Mouse (Mus musculus): ENCODE measurements around the gene Kbtbd2. TPM values are rescaled to one million over a fixed set of nuclear protein-coding genes. Genes with fewer than 3 reads are reported as not detected.
A peak's percentile ranks its signal among the peaks of the same experiment; 100 is the strongest.

The Kbtbd2 gene
- polyA plus RNA-seq, 1 experiment from 2014 or later: 34.4 TPM

- no peak overlapping the region for H3K27ac ChIP-seq
- 80% methylated on average over 5 of the region's 5 CpGs for WGBS
- no peak overlapping the region for H3K4me3 ChIP-seq
- H3K27me3 ChIP-seq (ENCODE audit: insufficient read depth, poor library complexity, severe bottlenecking): no peaks in the 10 kb centered on the region
- H3K36me3 ChIP-seq: no peaks in the 10 kb centered on the region
- H3K9me3 ChIP-seq: no peaks in the 10 kb centered on the region
- H3K4me1 ChIP-seq (replicated peaks): peaks cover under 1% of the 10 kb centered on the region; the same call in 1 of the 2 replicates
- no peak for DNase-seq (ENCODE audit: low spot score)
These were observed 21.0 kb upstream of the Kbtbd2 start for GRCm38 (mm10) chr6:56818436-56819123.

GRCm38 (mm10) chr6:56813332-56813731 is 15.7 kb upstream of the Kbtbd2 start:
- no peaks in the 10 kb centered on the region for H3K27me3 ChIP-seq (ENCODE audit: insufficient read depth, poor library complexity, severe bottlenecking)
- no peaks in the 10 kb centered on the region for H3K36me3 ChIP-seq
- 54% methylated on average over 2 of the region's 2 CpGs for WGBS
- no peak for DNase-seq (ENCODE audit: low spot score)
- peak overlapping the region; percentile 67 for H3K27ac ChIP-seq
- no peaks in the 10 kb centered on the region for H3K9me3 ChIP-seq
- no peak overlapping the region for H3K4me3 ChIP-seq
- peaks cover 12% of the 10 kb centered on the region for H3K4me1 ChIP-seq (replicated peaks)

- WGBS: 20% methylated on average over 3 of the region's 3 CpGs
- Histone ChIP-seq H3K4me3 (no peak overlapping the region), H3K27me3 (ENCODE audit: insufficient read depth, poor library complexity, severe bottlenecking) (no peaks in the 10 kb centered on the region), H3K9me3 (no peaks in the 10 kb centered on the region), H3K36me3 (no peaks in the 10 kb centered on the region), H3K27ac (no peak overlapping the region), H3K4me1 (replicated peaks) (peaks cover 12% of the 10 kb centered on the region)
- no peak for DNase-seq (ENCODE audit: low spot score)
These were observed 11.0 kb upstream of the Kbtbd2 start for GRCm38 (mm10) chr6:56808656-56809055.

GRCm38 (mm10) chr6:56806195-56806594 is 8.6 kb upstream of the Kbtbd2 start:
- WGBS: 72% methylated on average over 2 of the region's 2 CpGs
- Histone ChIP-seq H3K27ac (no peak overlapping the region), H3K4me1 (replicated peaks) (no peaks in the 10 kb centered on the region), H3K4me3 (no peak overlapping the region), H3K9me3 (no peaks in the 10 kb centered on the region), H3K36me3 (no peaks in the 10 kb centered on the region), H3K27me3 (ENCODE audit: insufficient read depth, poor library complexity, severe bottlenecking) (no peaks in the 10 kb centered on the region)
- no peak for DNase-seq (ENCODE audit: low spot score)

GRCm38 (mm10) chr6:56805026-56805425 is 7.4 kb upstream of the Kbtbd2 start:
- WGBS: 91% methylated on average over 4 of the region's 4 CpGs
- no peaks in the 10 kb centered on the region for H3K27me3 ChIP-seq (ENCODE audit: insufficient read depth, poor library complexity, severe bottlenecking)
- no peak for DNase-seq (ENCODE audit: low spot score)
- H3K36me3 ChIP-seq: no peaks in the 10 kb centered on the region
- H3K27ac ChIP-seq: no peak overlapping the region
- H3K4me1 ChIP-seq (replicated peaks): no peaks in the 10 kb centered on the region
- H3K9me3 ChIP-seq: no peaks in the 10 kb centered on the region
- no peak overlapping the region for H3K4me3 ChIP-seq

GRCm38 (mm10) chr6:56798152-56798465 is 496 bp upstream of the Kbtbd2 start:
- peaks cover 13% of the 10 kb centered on the region for H3K36me3 ChIP-seq
- peak overlapping the region; percentile 99 for H3K27ac ChIP-seq
- no peaks in the 10 kb centered on the region for H3K9me3 ChIP-seq
- 20% methylated on average over 8 of the region's 8 CpGs for WGBS
- peak overlapping the region; percentile 81 for H3K4me3 ChIP-seq
- H3K27me3 ChIP-seq (ENCODE audit: insufficient read depth, poor library complexity, severe bottlenecking): no peaks in the 10 kb centered on the region
- DNase-seq (ENCODE audit: low spot score): no peak
- H3K4me1 ChIP-seq (replicated peaks): peaks cover 28% of the 10 kb centered on the region

- DNase-seq (ENCODE audit: low spot score): no peak
- peaks cover 28% of the 10 kb centered on the region for H3K4me1 ChIP-seq (replicated peaks)
- peaks cover 27% of the 10 kb centered on the region for H3K36me3 ChIP-seq
- H3K9me3 ChIP-seq: no peaks in the 10 kb centered on the region
- peak overlapping the region; percentile 81 for H3K4me3 ChIP-seq
- H3K27ac ChIP-seq: peak overlapping the region; percentile 99
- H3K27me3 ChIP-seq (ENCODE audit: insufficient read depth, poor library complexity, severe bottlenecking): no peaks in the 10 kb centered on the region
- WGBS: under 1% methylated on average over 16 of the region's 16 CpGs
These were observed 908 bp downstream of the Kbtbd2 start for GRCm38 (mm10) chr6:56796668-56797141.

GRCm38 (mm10) chr6:56796232-56796631 is 1.4 kb downstream of the Kbtbd2 start:
- Histone ChIP-seq H3K9me3 (no peaks in the 10 kb centered on the region), H3K27ac (peak overlapping the region; percentile 99), H3K36me3 (peaks cover 30% of the 10 kb centered on the region), H3K4me3 (peak overlapping the region; percentile 81), H3K4me1 (replicated peaks) (peaks cover 28% of the 10 kb centered on the region), H3K27me3 (ENCODE audit: insufficient read depth, poor library complexity, severe bottlenecking) (no peaks in the 10 kb centered on the region)
- WGBS: 14% methylated on average over 8 of the region's 8 CpGs
- DNase-seq (ENCODE audit: low spot score): no peak

- H3K27me3 ChIP-seq (ENCODE audit: insufficient read depth, poor library complexity, severe bottlenecking): no peaks in the 10 kb centered on the region
- 90% methylated on average over 5 of the region's 5 CpGs for WGBS
- H3K9me3 ChIP-seq: no peaks in the 10 kb centered on the region
- no peak for DNase-seq (ENCODE audit: low spot score)
- H3K36me3 ChIP-seq: peaks cover 35% of the 10 kb centered on the region
- H3K4me1 ChIP-seq (replicated peaks): peaks cover 28% of the 10 kb centered on the region
- H3K27ac ChIP-seq: no peak overlapping the region
- H3K4me3 ChIP-seq: peak overlapping the region; percentile 81; the same call in 1 of the 2 replicates
These were observed 2.8 kb downstream of the Kbtbd2 start for GRCm38 (mm10) chr6:56794834-56795233.

GRCm38 (mm10) chr6:56789336-56789735 is 8.3 kb downstream of the Kbtbd2 start:
- 88% methylated on average over 3 of the region's 3 CpGs for WGBS
- H3K27me3 ChIP-seq (ENCODE audit: insufficient read depth, poor library complexity, severe bottlenecking): no peaks in the 10 kb centered on the region

GRCm38 (mm10) chr6:56787668-56788067 is 9.9 kb downstream of the Kbtbd2 start:
- Histone ChIP-seq H3K27ac (no peak overlapping the region), H3K36me3 (peaks cover 86% of the 10 kb centered on the region), H3K9me3 (no peaks in the 10 kb centered on the region), H3K27me3 (ENCODE audit: insufficient read depth, poor library complexity, severe bottlenecking) (no peaks in the 10 kb centered on the region), H3K4me1 (replicated peaks) (no peaks in the 10 kb centered on the region), H3K4me3 (no peak overlapping the region)
- DNase-seq (ENCODE audit: low spot score): no peak
- 92% methylated on average over 2 of the region's 2 CpGs for WGBS

More at GRCm38 (mm10) chr6:56789336-56789735, 8.3 kb downstream of the Kbtbd2 start:
- no peak for DNase-seq (ENCODE audit: low spot score)
- Histone ChIP-seq H3K4me1 (replicated peaks) (0 out of 2 replicates have a peak, but pooled peaks cover 1% of the 10 kb centered on the region), H3K27ac (no peak overlapping the region), H3K36me3 (peaks cover 87% of the 10 kb centered on the region), H3K9me3 (no peaks in the 10 kb centered on the region), H3K4me3 (no peak overlapping the region)

GRCm38 (mm10) chr6:56785068-56785467 is 12.5 kb downstream of the Kbtbd2 start:
- Histone ChIP-seq H3K4me3 (no peak overlapping the region), H3K27ac (no peak overlapping the region), H3K27me3 (ENCODE audit: insufficient read depth, poor library complexity, severe bottlenecking) (no peaks in the 10 kb centered on the region), H3K36me3 (peaks cover 94% of the 10 kb centered on the region), H3K9me3 (no peaks in the 10 kb centered on the region), H3K4me1 (replicated peaks) (no peaks in the 10 kb centered on the region)
- DNase-seq (ENCODE audit: low spot score): no peak
- 96% methylated on average over 5 of the region's 5 CpGs for WGBS

GRCm38 (mm10) chr6:56783561-56784272 is 13.9 kb downstream of the Kbtbd2 start:
- no peaks in the 10 kb centered on the region for H3K27me3 ChIP-seq (ENCODE audit: insufficient read depth, poor library complexity, severe bottlenecking)
- H3K36me3 ChIP-seq: peaks cover 97% of the 10 kb centered on the region
- H3K27ac ChIP-seq: no peak overlapping the region
- 96% methylated on average over 4 of the region's 4 CpGs for WGBS
- H3K9me3 ChIP-seq: no peaks in the 10 kb centered on the region
- H3K4me1 ChIP-seq (replicated peaks): no peaks in the 10 kb centered on the region
- H3K4me3 ChIP-seq: no peak overlapping the region
- no peak for DNase-seq (ENCODE audit: low spot score)
